Mouse (Mus musculus): ENCODE measurements around the gene Aasdh. TPM values are rescaled to one million over a fixed set of nuclear protein-coding genes. Genes with fewer than 3 reads are reported as not detected.

Aasdh gene
- total RNA-seq, 2 experiments from 2014 or later = 20.3 to 25.9 TPM

- no peak for DNase-seq (ENCODE audit: low spot score in 2 of 2)
These were observed 61.4 kb downstream of the Aasdh start for GRCm38 (mm10) chr5:76843851-76844419.

GRCm38 (mm10) chr5:76843448-76843847, 61.9 kb downstream of the Aasdh start:
- peak; percentile 61 to 75 for DNase-seq (ENCODE audit: low spot score in 2 of 2)

- DNase-seq (ENCODE audit: low spot score in 2 of 2) = no peak
These were observed 63.5 kb downstream of the Aasdh start for GRCm38 (mm10) chr5:76841859-76842258.

GRCm38 (mm10) chr5:76839786-76840185, 65.5 kb downstream of the Aasdh start:
- DNase-seq (ENCODE audit: low spot score in 2 of 2) = no peak

- DNase-seq (ENCODE audit: low spot score in 2 of 2) = no peak
These were observed 68.3 kb downstream of the Aasdh start for GRCm38 (mm10) chr5:76837018-76837417.

- no peak for DNase-seq (ENCODE audit: low spot score in 2 of 2)
These were observed 72.6 kb downstream of the Aasdh start for GRCm38 (mm10) chr5:76832529-76833210.

- peak; percentile 27 to 62 for DNase-seq (ENCODE audit: low spot score in 2 of 2)
These were observed 76.6 kb downstream of the Aasdh start for GRCm38 (mm10) chr5:76828527-76829240.

Other genes with a start within 250 kb of the Aasdh start
- 100 to 1,000 TPM; 118 to 125 TPM for gene C530008M17Rik, start 249.0 kb downstream of the Aasdh start, total RNA-seq (2021)
- gene Paics, start 45.8 kb upstream of the Aasdh start, total RNA-seq (2021) = 10 to 100 TPM; 87.7 to 95.4 TPM
- 10 to 100 TPM; 13.8 to 14.5 TPM for gene Ppat, start 46.1 kb upstream of the Aasdh start, total RNA-seq (2021)
- 100 to 1,000 TPM; 121 to 128 TPM for gene Srp72, start 69.2 kb upstream of the Aasdh start, total RNA-seq (2021)
- not detected for gene Arl9, start 98.5 kb upstream of the Aasdh start, total RNA-seq (2021)
- gene Thegl, start 110.5 kb upstream of the Aasdh start, total RNA-seq (2021) = 1 to 10 TPM; 1.3 to 1.4 TPM
- gene Hopx, start 209.6 kb upstream of the Aasdh start, total RNA-seq (2021) = 10 to 100 TPM; 64.5 to 92.8 TPM

Measured in layer of hippocampus, postnatal 14 days (tissue).